ENCODE assay signal across 24 mouse cellular contexts in the genomic region with DNA sequence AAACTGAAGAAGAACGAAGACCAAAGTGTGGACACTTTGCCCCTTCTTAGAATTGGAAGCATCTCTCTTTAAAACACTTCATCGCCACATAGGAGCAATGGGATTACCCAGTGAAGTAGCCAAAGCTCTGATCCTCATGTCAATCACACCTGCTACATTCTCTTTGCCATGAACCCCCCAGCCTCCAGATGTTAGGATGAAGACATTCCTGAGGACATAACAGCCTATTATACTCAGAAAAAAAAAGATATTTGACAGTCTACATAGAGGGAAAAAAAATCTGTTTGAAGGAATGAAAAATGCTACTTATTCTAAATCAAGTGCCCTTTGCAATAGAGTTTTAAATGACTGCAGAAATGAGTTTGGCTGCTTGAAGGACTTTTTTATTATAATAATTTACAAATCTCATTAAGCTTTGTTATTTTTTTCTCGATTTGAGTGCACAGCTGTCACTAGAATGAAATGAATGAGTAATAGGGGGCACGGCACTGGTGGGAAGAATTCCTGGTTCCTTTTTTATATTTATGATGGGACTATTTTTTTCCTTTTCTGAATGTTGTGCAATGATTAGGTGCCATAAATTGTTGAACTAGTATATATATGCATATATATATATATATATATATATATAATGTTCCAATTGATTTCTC.
A peak's percentile ranks its signal among the peaks of the same experiment; 100 is the strongest.
DNase-seq lines count a peak whose midpoint lies in the region; ATAC-seq and TF ChIP-seq lines count a peak whose summit lies in the region.
"Had no signal": no experiment of that assay in that cellular context is flagged by ENCODE, and none has a peak within 500 bp of the region (broad histone marks: within the 10 kb centered on the region; RNA-seq: fewer than 3 reads in every experiment).

No protein-coding gene starts in this region.

- WGBS in kidney, embryonic 15.5 days = 55% methylated on average over 4 of the region's 4 CpGs
- WGBS in kidney, postnatal 0 days = 58% methylated on average over 4 of the region's 4 CpGs
- 56% methylated on average over 4 of the region's 4 CpGs for WGBS in lung, embryonic 14.5 days

- no peak for DNase-seq in kidney, adult 11 months
- peak; percentile 88 for DNase-seq in kidney, postnatal 0 days (ENCODE audit: low spot score)
- DNase-seq in kidney, adult 18-20 months = no peak
- DNase-seq in kidney, postnatal 14 days = peak; percentile 29
- no peak for DNase-seq in kidney, postnatal 25 days
- DNase-seq in lung, embryonic 14.5 days = peak; percentile 5
- DNase-seq in lung, postnatal 10 days = no peak
- DNase-seq: adrenal gland, adult 2 months; adrenal gland, postnatal 10 days; adrenal gland, postnatal 25 days; cerebellum, adult 11 months; cerebellum, adult 18-20 months; cerebellum, adult 8-10 months; cerebellum, adult 9-11 months; cerebellum, postnatal 14 days; cerebellum, postnatal 36 days; embryo, embryonic 11 days had no signal

- no peaks in the 10 kb centered on the region for H3K27me3 ChIP-seq in kidney, embryonic 15.5 days
- H3K27me3 ChIP-seq in kidney, postnatal 0 days (ENCODE audit: insufficient read depth, low read length) = no peaks in the 10 kb centered on the region
- H3K27me3 ChIP-seq in lung, embryonic 14.5 days (ENCODE audit: insufficient read depth, low read length) = no peaks in the 10 kb centered on the region
- H3K27me3 ChIP-seq: embryonic facial prominence, embryonic 13.5 days; embryonic facial prominence, embryonic 15.5 days; forebrain, embryonic 12.5 days had no signal

- 0 out of 2 replicates have a peak, but pooled peaks have one; percentile 62 for ATAC-seq in kidney, embryonic 15.5 days (replicated peaks; ENCODE audit: low FRiP score)
- no peak; the same call in 1 of the 2 replicates for ATAC-seq in kidney, postnatal 0 days (replicated peaks; ENCODE audit: low FRiP score, low read depth)
- no peak for ATAC-seq in lung, embryonic 14.5 days (ENCODE audit: insufficient read depth)
- ATAC-seq: forebrain, embryonic 14.5 days had no signal

- TF ChIP-seq CTCF in kidney, postnatal 0 days (IDR thresholded peaks at IDR 0.05; ENCODE audit: low read depth) = no peak
- TF ChIP-seq CTCF in lung, embryonic 14.5 days (IDR thresholded peaks at IDR 0.05; ENCODE audit: low read depth) = no peak

- H3K9me3 ChIP-seq in kidney, embryonic 15.5 days (replicated peaks) = no peaks in the 10 kb centered on the region
- no peaks in the 10 kb centered on the region for H3K9me3 ChIP-seq in kidney, postnatal 0 days (replicated peaks; ENCODE audit: low read length)
- H3K9me3 ChIP-seq in lung, embryonic 14.5 days (ENCODE audit: low read depth, low read length) = no peaks in the 10 kb centered on the region
- H3K9me3 ChIP-seq: embryonic facial prominence, embryonic 13.5 days; embryonic facial prominence, embryonic 15.5 days; forebrain, embryonic 10.5 days; forebrain, embryonic 12.5 days had no signal

- H3K27ac ChIP-seq in kidney, embryonic 15.5 days = no peak overlapping the region
- no peak overlapping the region for H3K27ac ChIP-seq in kidney, postnatal 0 days
- H3K27ac ChIP-seq in lung, embryonic 14.5 days (ENCODE audit: low read depth) = no peak overlapping the region
- H3K27ac ChIP-seq: embryonic facial prominence, embryonic 13.5 days; embryonic facial prominence, embryonic 15.5 days; forebrain, embryonic 10.5 days; forebrain, embryonic 12.5 days had no signal

- no peak overlapping the region for H3K4me2 ChIP-seq in kidney, embryonic 15.5 days
- H3K4me2 ChIP-seq in kidney, postnatal 0 days (ENCODE audit: low read length) = no peak overlapping the region
- no peak overlapping the region for H3K4me2 ChIP-seq in lung, embryonic 14.5 days
- H3K4me2 ChIP-seq: embryonic facial prominence, embryonic 13.5 days; embryonic facial prominence, embryonic 15.5 days; forebrain, embryonic 12.5 days had no signal

- H3K9ac ChIP-seq in kidney, embryonic 15.5 days = no peak overlapping the region
- H3K9ac ChIP-seq in kidney, postnatal 0 days (ENCODE audit: low read depth, low read length) = no peak overlapping the region
- no peak overlapping the region for H3K9ac ChIP-seq in lung, embryonic 14.5 days
- H3K9ac ChIP-seq: embryonic facial prominence, embryonic 13.5 days; embryonic facial prominence, embryonic 15.5 days; forebrain, embryonic 12.5 days had no signal

- no peaks in the 10 kb centered on the region for H3K4me1 ChIP-seq in kidney, embryonic 15.5 days
- H3K4me1 ChIP-seq in kidney, postnatal 0 days (replicated peaks; ENCODE audit: insufficient read depth, low read length) = no peaks in the 10 kb centered on the region
- H3K4me1 ChIP-seq in lung, embryonic 14.5 days (ENCODE audit: insufficient read depth) = no peaks in the 10 kb centered on the region
- H3K4me1 ChIP-seq: embryonic facial prominence, embryonic 13.5 days; embryonic facial prominence, embryonic 15.5 days; forebrain, embryonic 10.5 days; forebrain, embryonic 12.5 days had no signal

- no peaks in the 10 kb centered on the region for H3K36me3 ChIP-seq in kidney, embryonic 15.5 days
- no peaks in the 10 kb centered on the region for H3K36me3 ChIP-seq in kidney, postnatal 0 days (ENCODE audit: insufficient read depth, low read length)
- no peaks in the 10 kb centered on the region for H3K36me3 ChIP-seq in lung, embryonic 14.5 days (ENCODE audit: insufficient read depth)
- H3K36me3 ChIP-seq: embryonic facial prominence, embryonic 13.5 days; embryonic facial prominence, embryonic 15.5 days; forebrain, embryonic 10.5 days; forebrain, embryonic 12.5 days had no signal

- H3K4me3 ChIP-seq in kidney, embryonic 15.5 days (replicated peaks) = no peak overlapping the region
- H3K4me3 ChIP-seq in kidney, postnatal 0 days (replicated peaks; ENCODE audit: low read depth, low read length) = no peak overlapping the region
- H3K4me3 ChIP-seq in lung, embryonic 14.5 days (ENCODE audit: low read depth, low read length) = no peak overlapping the region
- H3K4me3 ChIP-seq: embryonic facial prominence, embryonic 13.5 days; embryonic facial prominence, embryonic 15.5 days; erythroblast, embryonic 14.5 days; forebrain, embryonic 10.5 days; forebrain, embryonic 12.5 days had no signal

Comparison
In these comparisons a context has a peak if more than half of its experiments do, and no peak if none do; other contexts are left out.
1. DNase-seq: peak in kidney, postnatal 0 days (single experiment), kidney, postnatal 14 days (single experiment) and lung, embryonic 14.5 days (single experiment); none in kidney, adult 11 months (single experiment), kidney, adult 18-20 months (single experiment), kidney, postnatal 25 days (0 of 2) and lung, postnatal 10 days (single experiment).